Mouse (Mus musculus) cerebral cortex, adult 2 months (tissue): ENCODE results near the gene Elmod3.

ENCODE experiments used
- WGBS: fragments of 180-500 bp; shearing (Covaris S2); methylation state at CpG from one replicate; pipeline ENCODE4 v1.1.7; 2018; 5-methylcytosine and 5-hydroxymethylcytosine counted together

Gene Elmod3

GRCm38 (mm10) chr6:72533555-72533954, 64.7 kb downstream of the Elmod3 start:
- WGBS: 24% methylated on average over 1 of the region's 1 CpGs

- WGBS: 68% methylated on average over 4 of the region's 4 CpGs
Observed at GRCm38 (mm10) chr6:72532580-72532979, 65.6 kb downstream of the Elmod3 start.

GRCm38 (mm10) chr6:72528410-72529151, 69.6 kb downstream of the Elmod3 start:
- WGBS: 75% methylated on average over 10 of the region's 10 CpGs

GRCm38 (mm10) chr6:72527070-72527469, 71.1 kb downstream of the Elmod3 start:
- 79% methylated on average over 4 of the region's 4 CpGs for WGBS

- 94% methylated on average over 2 of the region's 2 CpGs for WGBS
Observed at GRCm38 (mm10) chr6:72524160-72524559, 74.1 kb downstream of the Elmod3 start.

- WGBS: 89% methylated on average over 4 of the region's 4 CpGs
Observed at GRCm38 (mm10) chr6:72523222-72523621, 75.0 kb downstream of the Elmod3 start.

- WGBS: 61% methylated on average over 5 of the region's 5 CpGs
Observed at GRCm38 (mm10) chr6:72522288-72522687, 75.9 kb downstream of the Elmod3 start.

- WGBS: 92% methylated on average over 5 of the region's 5 CpGs
Observed at GRCm38 (mm10) chr6:72521607-72522006, 76.6 kb downstream of the Elmod3 start, which contains the start of gene Sh2d6. Sh2d6 (minus strand) TSS chr6:72521707.

GRCm38 (mm10) chr6:72520904-72521303, 77.3 kb downstream of the Elmod3 start:
- 99% methylated on average over 5 of the region's 5 CpGs for WGBS

- WGBS: 13% methylated on average over 10 of the region's 10 CpGs
Observed at GRCm38 (mm10) chr6:72519892-72520663, 78.1 kb downstream of the Elmod3 start.

- 33% methylated on average over 8 of the region's 8 CpGs for WGBS
Observed at GRCm38 (mm10) chr6:72519303-72519702, 78.9 kb downstream of the Elmod3 start.

GRCm38 (mm10) chr6:72518842-72519241, 79.4 kb downstream of the Elmod3 start:
- 56% methylated on average over 1 of the region's 1 CpGs for WGBS
